Mouse (Mus musculus) urinary bladder, postnatal 0 days (tissue): Measurements from ENCODE around the gene Olfr178. TPM values are rescaled to one million over a fixed set of nuclear protein-coding genes. Genes with fewer than 3 reads are reported as not detected.

Experiments used
- polyA plus RNA-seq: library from polyadenylated mRNA; unstranded; fragments of >200 nt; fragmentation: Nextera tagmentation; extraction: Ambion mirVana; gene quantifications from 2 replicates; pipeline ENCODE4 v1.2.1, GENCODE M21; 2015

Olfr178 gene
- not detected in 2 replicates for polyA plus RNA-seq

GRCm38 (mm10) chr16:58891963-58892362 lies at the start of gene Olfr178:
Gene Olfr178, minus strand, starts transcription at chr16:58892063.

GRCm38 (mm10) chr16:58929292-58929691 lies 37.4 kb upstream of the Olfr178 start, which contains the start of gene Olfr180:
Gene Olfr180, minus strand, starts transcription at chr16:58929392.

GRCm38 (mm10) chr16:58928655-58929054 lies 36.8 kb upstream of the Olfr178 start, which contains the start of gene Olfr181:
Gene Olfr181, minus strand, starts transcription at chr16:58928755.

GRCm38 (mm10) chr16:58874668-58875067 lies 17.2 kb downstream of the Olfr178 start, which contains the start of gene Olfr177:
Gene Olfr177, minus strand, starts transcription at chr16:58874768.

Other genes starting within 250 kb of the Olfr178 start
- gene Cpox, start 221.8 kb downstream of the Olfr178 start, polyA plus RNA-seq: 18.8 and 24.2 TPM in 2 replicates
- not detected in 2 replicates for gene Gpr15, start 173.0 kb downstream of the Olfr178 start, polyA plus RNA-seq
- 92.0 and 115 TPM in 2 replicates for gene Cldnd1, start 164.2 kb downstream of the Olfr178 start, polyA plus RNA-seq
- not detected in 2 replicates for gene Olfr172, start 128.9 kb downstream of the Olfr178 start, polyA plus RNA-seq
- not detected in 2 replicates for gene Olfr173, start 91.8 kb downstream of the Olfr178 start, polyA plus RNA-seq
- gene Olfr175-ps1, start 65.3 kb downstream of the Olfr178 start, polyA plus RNA-seq: not detected in 2 replicates
- gene Olfr177, start 17.3 kb downstream of the Olfr178 start, polyA plus RNA-seq: not detected in 2 replicates
- gene Olfr181, start 36.7 kb upstream of the Olfr178 start, polyA plus RNA-seq: not detected in 2 replicates
- gene Olfr180, start 37.3 kb upstream of the Olfr178 start, polyA plus RNA-seq: not detected in 2 replicates
- gene Olfr183, start 103.3 kb upstream of the Olfr178 start, polyA plus RNA-seq: not detected in 2 replicates
- gene Olfr186, start 138.2 kb upstream of the Olfr178 start, polyA plus RNA-seq: not detected in 2 replicates
- not detected in 2 replicates for gene Olfr187, start 147.7 kb upstream of the Olfr178 start, polyA plus RNA-seq
- not detected in 2 replicates for gene Olfr190, start 185.9 kb upstream of the Olfr178 start, polyA plus RNA-seq
- gene Olfr191, start 197.8 kb upstream of the Olfr178 start, polyA plus RNA-seq: not detected in 2 replicates
- gene Olfr193, start 219.8 kb upstream of the Olfr178 start, polyA plus RNA-seq: not detected in 2 replicates
- gene Olfr194, start 229.0 kb upstream of the Olfr178 start, polyA plus RNA-seq: not detected in 2 replicates